Mouse (Mus musculus): ENCODE measurements around the gene Myom3.

DNA sequence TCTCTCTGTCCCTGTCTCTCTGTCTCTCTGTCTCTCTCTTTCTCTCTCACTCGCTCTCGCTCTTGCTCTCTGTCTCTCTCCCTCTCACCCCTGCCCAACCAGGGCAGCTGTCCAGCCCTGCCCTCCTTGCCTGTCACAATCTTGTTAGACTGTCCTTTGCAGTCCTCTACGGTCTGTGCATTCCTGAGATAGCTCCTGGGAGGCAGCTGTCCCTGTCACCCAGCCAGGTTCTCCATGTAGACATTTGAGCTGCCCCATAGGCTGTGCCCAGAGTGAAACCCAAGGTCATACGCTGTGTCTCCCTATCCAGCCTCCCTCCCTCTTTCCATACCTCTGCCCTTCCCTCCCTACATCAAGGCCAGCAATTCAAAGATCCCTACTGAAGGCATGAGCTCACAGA, 13.2 kb downstream of the Myom3 start:
- no peak for TF ChIP-seq POLR2A (IDR thresholded peaks at IDR 0.05; ENCODE audit: extremely low read depth, insufficient read depth, low read length)
- no peak for TF ChIP-seq CTCF (IDR thresholded peaks at IDR 0.05; ENCODE audit: low read depth, low read length)
